Mouse (Mus musculus): Measurements from ENCODE around the gene Samd4b. TPM values are rescaled to one million over a fixed set of nuclear protein-coding genes. Genes with fewer than 3 reads are reported as not detected.

Samd4b gene
- 14.6 and 20.1 TPM in 2 replicates for polyA plus RNA-seq (2015; fragmentation: Nextera tagmentation; extraction: Ambion mirVana)

DNA sequence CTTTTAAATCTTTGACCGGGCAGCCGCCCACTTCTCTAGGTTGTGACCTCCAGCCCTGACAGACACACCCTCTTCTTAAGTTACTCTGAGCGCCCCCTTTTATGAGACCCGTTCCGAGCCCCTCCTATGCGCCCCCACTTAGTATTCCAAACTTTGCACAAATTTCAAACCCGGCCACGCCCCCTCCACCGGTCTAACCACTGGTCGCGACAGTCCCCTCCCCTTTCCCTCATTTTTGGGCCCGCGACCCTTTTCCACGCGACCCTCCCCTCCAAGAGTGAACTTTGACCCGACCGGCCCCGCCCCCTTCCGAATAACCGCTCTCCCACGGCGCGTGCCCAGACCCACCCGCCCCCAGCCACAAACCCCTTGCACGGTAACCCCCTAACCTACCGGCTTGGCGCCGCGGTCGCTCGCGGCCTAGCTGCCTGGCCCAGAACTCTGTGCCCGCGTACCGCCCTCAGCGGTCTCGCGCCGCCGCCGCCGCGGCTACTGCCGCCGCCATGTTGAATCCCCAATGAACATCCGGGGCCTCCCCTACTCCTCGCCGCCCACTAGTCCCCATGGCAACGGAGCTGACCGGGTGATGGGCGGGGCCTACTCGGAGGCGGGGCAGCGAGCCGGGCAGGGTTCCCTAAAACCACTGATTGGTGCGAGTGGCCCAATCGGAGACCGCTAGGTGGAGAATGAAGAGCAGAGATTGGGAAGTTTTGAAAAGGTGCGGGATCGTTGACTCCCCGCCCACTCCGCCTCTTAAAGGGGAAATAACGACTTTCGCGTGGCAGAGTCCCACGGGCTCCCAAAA is at the start of gene Samd4b, which contains the start of gene Pak4:
Gene Samd4b (minus strand): TSS at position 503 of the 805 bp plus-strand sequence.
Gene Pak4 (minus strand): TSS at position 544 of the 805 bp plus-strand sequence.

DNA sequence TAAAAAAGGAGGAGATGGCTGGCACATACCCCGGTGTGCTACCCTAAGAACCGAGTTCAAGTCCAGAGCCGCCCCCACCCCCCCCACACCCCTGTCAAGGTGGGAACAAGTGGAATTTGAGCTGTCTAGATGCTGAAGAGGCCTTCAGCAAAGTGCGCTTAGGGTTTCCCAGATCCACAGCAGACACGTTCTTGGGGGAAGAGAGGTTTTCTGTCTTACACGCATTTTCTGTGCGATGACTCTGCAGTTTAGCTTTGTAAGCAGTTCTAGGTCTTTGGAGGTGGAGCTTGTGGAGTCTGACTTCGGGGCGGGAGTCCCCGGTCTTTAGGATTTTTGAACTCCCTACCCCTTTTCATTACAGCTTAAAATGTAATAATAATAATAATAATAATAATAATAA is 33.1 kb upstream of the Samd4b start, which contains the start of gene Acp7:
Gene Acp7 (minus strand): TSS at position 260 of the 400 bp plus-strand sequence.

DNA sequence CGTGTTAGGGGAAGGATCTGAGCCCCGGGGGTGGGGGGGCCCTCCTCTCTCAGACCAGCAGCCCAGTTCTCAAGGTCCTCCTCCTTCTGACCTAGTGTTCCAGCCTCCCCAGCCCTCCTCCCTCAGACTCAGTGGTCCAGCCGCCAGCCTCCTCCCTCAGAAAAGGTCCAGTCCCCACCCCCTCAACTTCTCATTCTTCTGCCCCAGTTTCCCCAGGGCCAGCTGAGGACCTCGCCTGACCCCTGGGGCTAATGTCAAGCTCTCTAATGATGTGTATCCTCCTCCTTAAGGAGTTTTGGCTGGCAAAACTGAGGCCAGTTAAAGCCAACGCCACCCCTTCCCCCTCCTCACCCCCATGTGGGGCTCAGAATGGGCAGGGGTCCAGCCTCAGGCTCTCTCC is 50.8 kb downstream of the Samd4b start, which contains the start of gene Nccrp1:
Gene Nccrp1 (minus strand): TSS at position 101 of the 400 bp plus-strand sequence.

DNA sequence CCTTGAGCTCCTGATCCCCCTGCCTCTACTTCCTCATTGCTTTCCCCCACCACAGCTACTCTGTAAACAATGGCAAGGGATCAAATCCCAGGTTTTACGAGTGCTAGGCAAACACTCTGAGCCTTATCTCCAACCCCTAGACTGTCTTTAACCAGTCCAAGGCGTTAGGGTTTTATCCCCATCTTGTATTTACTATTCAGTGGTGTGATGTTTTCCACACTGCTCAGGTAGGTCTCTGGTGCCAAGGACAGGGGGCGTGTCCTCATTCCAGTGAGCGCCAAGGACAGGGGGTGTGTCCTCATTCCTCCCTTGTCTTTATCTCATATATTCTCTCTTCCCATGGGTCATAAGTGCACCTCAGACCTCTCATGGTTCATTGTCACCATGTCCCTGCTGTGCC is 57.4 kb downstream of the Samd4b start, which contains the start of gene Sycn:
Gene Sycn (plus strand): TSS at position 360 of the 400 bp plus-strand sequence.

DNA sequence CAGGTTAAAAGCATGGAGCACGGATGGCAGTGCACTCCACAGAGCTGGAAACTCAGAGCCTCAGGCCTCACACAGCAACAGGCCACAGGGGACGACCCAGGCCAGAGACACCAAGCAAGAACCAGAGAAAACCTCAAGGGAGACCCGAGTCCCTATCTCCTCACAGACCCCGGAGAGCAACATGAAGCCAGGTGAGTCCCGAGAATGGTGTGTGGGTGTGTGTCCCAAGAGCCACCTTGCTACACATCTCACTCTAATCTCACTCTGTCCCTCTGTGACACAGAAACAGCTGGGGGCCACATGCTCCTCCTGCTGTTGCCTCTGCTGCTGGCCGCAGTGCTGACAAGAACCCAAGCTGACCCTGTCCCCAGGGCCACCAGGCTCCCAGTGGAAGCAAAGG is 75.4 kb downstream of the Samd4b start, which contains the start of gene Ifnl3:
Gene Ifnl3 (plus strand): TSS at position 301 of the 400 bp plus-strand sequence.

DNA sequence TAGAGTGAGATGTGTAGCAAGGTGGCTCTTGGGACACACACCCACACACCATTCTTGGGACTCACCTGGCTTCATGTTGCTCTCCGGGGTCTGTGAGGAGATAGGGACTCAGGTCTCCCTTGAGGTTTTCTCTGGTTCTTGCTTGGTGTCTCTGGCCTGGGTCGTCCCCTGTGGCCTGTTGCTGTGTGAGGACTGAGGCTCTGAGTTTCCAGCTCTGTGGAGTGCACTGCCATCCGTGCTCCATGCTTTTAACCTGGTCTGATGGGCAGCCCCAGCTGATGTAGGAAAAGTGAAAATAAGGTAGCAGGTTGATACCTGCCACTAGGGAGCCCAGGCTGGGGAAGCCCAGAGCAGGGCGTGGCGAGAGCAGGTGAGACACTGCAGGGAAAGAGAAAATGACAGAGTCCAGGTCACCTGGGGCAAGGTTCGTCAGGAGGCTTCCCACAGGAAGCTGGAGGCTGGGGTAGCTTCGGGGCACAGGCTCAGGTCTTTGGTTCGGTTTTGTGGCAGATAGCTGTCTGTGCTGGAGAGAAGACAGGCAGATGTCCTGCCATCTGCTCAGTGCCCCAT is 87.5 kb downstream of the Samd4b start, which contains the start of gene Ifnl2:
Gene Ifnl2 (minus strand): TSS at position 51 of the 570 bp plus-strand sequence.

DNA sequence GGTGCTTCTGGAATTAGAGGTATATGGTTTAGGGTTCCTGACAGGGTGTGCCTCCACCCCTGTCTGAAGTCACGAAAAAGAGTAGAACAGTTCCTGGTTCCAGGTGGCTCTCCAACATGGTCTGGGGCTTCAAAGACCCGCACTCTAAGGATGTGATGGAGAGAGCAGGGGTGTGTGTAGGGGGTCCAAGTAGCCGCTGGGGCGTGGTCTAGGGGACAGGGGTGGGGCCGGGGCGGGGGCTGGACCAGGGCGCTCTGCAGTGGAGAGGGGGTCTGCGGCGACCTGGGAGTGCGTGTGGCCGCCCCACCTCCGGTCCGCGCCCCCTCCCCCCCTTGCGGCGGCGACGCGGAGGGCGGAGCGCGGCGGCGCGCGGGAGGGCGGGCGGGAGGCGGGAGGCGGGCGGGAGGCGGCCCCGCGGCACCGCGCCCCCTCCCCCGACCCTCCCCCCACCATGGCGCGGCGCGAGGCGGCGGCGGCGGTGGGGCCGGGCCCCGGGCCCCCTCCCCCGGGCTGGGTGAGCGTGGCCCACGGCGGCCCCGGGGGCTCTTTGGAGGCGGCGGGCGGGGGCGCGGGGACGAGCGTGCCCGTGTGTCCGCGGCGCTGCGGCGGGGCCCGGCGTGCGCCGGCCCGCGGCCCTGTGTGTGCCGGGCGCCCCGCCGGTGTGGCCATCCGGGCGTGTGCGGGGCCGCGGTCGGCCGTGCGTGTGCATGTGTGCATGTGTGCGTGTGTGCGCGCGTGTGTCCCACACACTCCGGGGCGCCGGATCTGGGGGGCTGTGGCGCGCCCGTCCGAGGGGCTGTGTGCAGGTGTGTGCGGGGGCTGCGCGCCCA is 146.2 kb downstream of the Samd4b start, which contains the start of gene Lrfn1:
Gene Lrfn1 (plus strand): TSS at position 450 of the 830 bp plus-strand sequence.

DNA sequence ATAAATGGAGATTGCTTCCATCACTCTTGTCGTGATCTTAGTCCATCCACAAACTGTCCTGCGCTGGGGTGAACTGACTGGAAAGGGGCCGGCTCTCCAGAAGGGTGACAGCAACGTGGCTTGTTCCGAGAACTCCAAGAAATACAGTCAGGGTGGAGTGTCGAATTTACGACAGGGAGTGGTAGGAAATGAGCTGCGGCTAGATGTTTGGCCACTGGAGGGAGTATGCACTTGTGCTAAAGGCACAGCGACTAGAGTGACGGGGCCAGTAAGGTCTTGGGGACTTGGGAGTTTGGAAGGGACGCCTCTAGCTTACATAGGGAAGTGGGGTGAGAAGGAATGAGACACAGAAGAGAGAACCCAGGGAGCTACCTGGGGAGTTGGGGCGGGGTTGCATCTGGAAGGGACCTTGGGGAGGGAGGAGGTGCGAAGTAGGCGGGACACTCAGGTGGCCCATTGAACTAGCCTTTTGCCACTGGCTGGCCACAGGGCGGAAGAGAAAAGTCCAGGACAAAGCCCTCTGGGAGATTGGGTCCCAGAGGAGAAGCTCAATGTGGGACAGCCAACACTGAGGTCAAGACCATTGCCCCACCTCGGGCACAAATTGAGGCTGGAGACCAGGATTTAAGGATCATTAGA is 160.9 kb downstream of the Samd4b start, which contains the start of gene Gmfg:
Gene Gmfg (plus strand): TSS at position 516 of the 639 bp plus-strand sequence.

DNA sequence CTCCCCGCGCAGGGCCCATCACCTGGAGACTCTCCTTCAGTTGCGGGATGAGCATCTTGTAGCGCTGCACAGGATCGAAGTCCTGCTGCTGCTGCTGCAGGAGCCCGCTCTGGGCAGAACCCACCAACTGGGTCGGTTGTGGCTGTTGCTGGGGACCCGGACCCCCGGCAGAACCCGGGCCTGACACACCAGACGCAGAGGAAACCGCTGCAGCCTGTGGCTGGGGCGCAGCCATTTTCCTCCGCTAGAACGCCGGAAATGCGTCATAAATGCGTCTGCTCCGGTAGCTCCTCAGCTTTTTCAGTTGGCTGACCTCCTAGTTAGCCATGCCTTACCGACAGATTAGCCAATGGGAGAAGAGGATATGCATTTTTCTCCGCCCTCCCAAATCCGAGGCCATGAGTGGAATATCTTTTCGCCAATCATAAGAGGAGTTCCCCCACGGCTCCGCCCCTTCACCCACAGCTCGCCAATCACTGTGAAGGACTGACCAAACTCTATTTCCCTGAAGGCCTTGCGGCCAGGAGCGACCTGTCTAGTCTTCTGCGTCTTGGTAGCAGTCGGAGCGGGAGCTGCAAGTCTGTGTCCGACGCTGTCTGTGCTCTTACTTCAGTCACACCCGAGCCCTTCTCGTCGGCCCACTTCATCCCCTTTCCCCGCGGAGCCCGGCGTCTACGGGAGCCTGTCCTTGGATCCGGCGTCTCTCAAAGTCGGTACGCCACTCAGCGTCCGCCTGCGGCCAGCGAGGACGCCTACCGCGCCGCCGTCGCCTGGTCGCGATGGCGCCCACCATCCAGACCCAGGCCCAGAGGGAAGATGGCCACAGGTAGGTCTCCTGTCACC is 205.3 kb downstream of the Samd4b start, which contains the start of the genes Med29 and Paf1:
Gene Med29 (minus strand): TSS at position 280 of the 843 bp plus-strand sequence.
Gene Paf1 (plus strand): TSS at position 523 of the 843 bp plus-strand sequence.

DNA sequence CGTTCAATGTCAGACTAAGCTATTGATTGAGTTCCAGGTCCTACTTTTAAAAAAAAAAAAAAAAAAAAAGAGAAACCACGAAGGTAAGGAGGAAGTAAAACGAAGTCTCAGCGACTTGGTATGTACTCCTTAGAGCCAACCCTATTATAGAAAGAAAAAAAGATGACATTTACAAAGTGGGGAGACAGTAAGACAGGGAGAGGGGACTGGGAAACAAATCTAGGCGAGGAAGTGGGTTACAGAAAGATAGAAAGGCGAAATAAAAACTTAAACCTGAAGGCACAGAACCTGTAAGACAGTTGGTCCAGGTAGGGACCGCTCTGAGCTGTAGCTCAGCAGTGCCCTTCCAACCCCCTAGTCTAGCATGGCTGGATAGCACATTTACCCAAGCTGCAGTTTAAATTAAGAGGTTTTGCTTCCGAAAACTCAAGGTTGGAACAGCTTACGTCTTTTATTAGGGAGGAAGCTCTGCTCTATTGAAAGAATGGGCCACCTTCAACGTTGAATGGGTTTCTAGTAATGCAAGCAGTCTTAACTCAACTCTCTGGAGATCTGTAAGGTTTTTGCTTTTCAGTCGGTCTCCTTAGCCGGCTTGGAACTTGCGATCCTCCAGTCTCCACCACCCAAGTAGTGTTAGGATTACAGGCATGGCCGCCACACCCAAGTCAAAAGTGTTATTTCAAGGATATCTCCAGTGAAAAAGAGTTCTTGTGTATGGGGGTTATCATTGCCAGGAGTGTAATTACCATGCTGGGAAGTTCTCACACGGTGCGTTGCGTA is 217.5 kb downstream of the Samd4b start, which contains the start of gene Zfp36:
Gene Zfp36 (minus strand): TSS at position 17 of the 780 bp plus-strand sequence.

DNA sequence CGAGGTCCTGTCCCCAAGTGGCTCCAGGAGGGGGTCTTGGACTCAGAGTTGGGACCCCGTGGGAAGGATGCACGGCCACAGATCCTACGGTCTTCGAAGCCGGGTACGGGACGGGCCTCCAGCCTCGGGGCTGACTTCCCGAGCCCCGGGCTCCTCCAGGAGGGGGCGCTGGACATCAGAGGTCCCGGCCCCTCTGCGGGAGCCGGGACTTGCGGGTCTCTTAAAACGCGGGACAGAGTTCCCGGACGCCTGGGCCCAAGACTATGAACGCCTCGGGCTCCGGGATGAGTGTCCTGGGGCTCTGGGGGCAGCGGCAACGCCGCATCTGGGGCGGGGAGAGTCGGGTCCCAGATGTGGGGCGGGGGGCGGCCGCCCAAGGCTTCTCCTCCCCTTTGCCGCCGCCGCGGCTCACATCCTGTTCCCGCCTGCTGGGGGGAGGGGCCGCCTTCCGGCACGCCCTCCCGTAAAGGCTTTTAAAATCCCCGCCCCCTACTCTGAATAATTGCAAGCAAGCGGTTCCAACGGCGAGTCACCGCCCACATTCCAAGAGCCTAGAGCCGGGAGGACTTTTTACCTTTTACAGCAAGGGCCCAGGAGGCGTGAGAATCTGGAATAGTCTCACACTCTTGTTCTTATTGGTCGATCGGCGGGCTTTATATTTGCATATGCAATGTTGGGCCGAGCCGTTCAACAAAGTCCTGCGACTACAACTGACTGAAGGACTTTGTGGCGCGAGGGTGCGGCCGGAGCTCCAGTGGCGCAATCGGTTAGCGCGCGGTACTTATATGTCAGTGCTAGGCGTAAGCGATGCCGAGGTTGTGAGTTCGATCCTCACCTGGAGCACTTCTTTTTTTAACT is 225.5 kb downstream of the Samd4b start, which contains the start of gene Plekhg2:
Gene Plekhg2 (minus strand): TSS at position 349 of the 858 bp plus-strand sequence.

DNA sequence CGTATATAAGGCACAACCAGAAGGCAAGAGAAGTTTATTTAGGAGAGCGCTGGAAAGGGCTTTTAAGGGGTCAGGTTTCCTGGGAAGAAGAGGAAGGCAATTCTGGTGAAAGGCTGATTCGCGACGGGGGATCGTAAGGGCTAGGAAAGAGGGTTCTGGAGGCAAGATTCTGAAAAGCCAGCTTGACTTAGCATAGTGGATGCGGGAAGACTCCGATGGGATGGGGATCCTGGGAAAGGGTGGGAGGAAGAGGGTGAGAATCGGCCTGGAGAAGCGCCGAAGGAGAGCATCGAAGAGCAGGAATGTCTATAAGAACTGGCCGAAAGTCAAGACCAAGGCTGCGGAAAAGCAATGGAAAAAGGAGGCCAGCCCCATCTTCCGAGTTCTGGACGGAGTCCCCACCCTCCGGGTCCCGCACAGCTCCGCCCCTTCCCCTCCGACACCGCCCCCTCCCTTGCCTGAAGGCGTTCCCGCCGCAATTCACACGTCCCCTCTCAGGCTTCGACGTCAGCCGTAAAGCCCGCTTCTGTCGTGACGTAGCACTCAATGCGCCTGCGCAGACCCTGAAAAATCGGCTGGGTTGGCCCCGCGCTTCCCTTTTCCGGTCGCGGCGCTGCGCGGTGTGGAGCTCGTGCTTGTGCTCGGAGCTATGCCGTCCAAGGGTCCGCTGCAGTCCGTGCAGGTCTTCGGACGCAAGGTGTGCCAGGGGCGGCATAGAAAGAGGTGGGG is 247.6 kb downstream of the Samd4b start, which contains the start of gene Rps16:
Gene Rps16 (plus strand): TSS at position 498 of the 729 bp plus-strand sequence.

Small RNAs within 50 kb of the gene (microRNA-seq; reads per million reads assigned to microRNA genes)
- not detected for gene Mir7049

Other genes with a start within 250 kb of the Samd4b start
- 718 and 753 TPM in 2 replicates for gene Rps16, start 247.5 kb downstream of the Samd4b start, polyA plus RNA-seq (2015; fragmentation: Nextera tagmentation; extraction: Ambion mirVana)
- gene Plekhg2, start 225.5 kb downstream of the Samd4b start, polyA plus RNA-seq (2015; fragmentation: Nextera tagmentation; extraction: Ambion mirVana), result 47.1 and 61.8 TPM in 2 replicates
- 49.3 and 49.5 TPM in 2 replicates for gene Zfp36, start 217.9 kb downstream of the Samd4b start, polyA plus RNA-seq (2015; fragmentation: Nextera tagmentation; extraction: Ambion mirVana)
- 31.0 and 32.3 TPM in 2 replicates for gene Med29, start 205.4 kb downstream of the Samd4b start, polyA plus RNA-seq (2015; fragmentation: Nextera tagmentation; extraction: Ambion mirVana)
- 59.8 and 81.5 TPM in 2 replicates for gene Paf1, start 205.2 kb downstream of the Samd4b start, polyA plus RNA-seq (2015; fragmentation: Nextera tagmentation; extraction: Ambion mirVana)
- gene Gmfg, start 160.7 kb downstream of the Samd4b start, polyA plus RNA-seq (2015; fragmentation: Nextera tagmentation; extraction: Ambion mirVana), result 15.1 and 21.8 TPM in 2 replicates
- 1.3 and 1.4 TPM in 2 replicates for gene Lrfn1, start 146.2 kb downstream of the Samd4b start, polyA plus RNA-seq (2015; fragmentation: Nextera tagmentation; extraction: Ambion mirVana)
- not detected in 2 replicates for gene Ifnl2, start 87.7 kb downstream of the Samd4b start, polyA plus RNA-seq (2015; fragmentation: Nextera tagmentation; extraction: Ambion mirVana)
- not detected in 2 replicates for gene Ifnl3, start 75.3 kb downstream of the Samd4b start, polyA plus RNA-seq (2015; fragmentation: Nextera tagmentation; extraction: Ambion mirVana)
- not detected in 2 replicates for gene Sycn, start 57.3 kb downstream of the Samd4b start, polyA plus RNA-seq (2015; fragmentation: Nextera tagmentation; extraction: Ambion mirVana)
- gene Nccrp1, start 50.9 kb downstream of the Samd4b start, polyA plus RNA-seq (2015; fragmentation: Nextera tagmentation; extraction: Ambion mirVana), result 0.24 and 0.51 TPM in 2 replicates
- 24.3 and 28.8 TPM in 2 replicates for gene Pak4, start within 50 bp of the Samd4b start, polyA plus RNA-seq (2015; fragmentation: Nextera tagmentation; extraction: Ambion mirVana)
- not detected in 2 replicates for gene Acp7, start 33.2 kb upstream of the Samd4b start, polyA plus RNA-seq (2015; fragmentation: Nextera tagmentation; extraction: Ambion mirVana)
- gene Fbxo27, start 94.7 kb upstream of the Samd4b start, polyA plus RNA-seq (2015; fragmentation: Nextera tagmentation; extraction: Ambion mirVana), result 3.7 and 4.4 TPM in 2 replicates
- gene Fbxo17, start 118.7 kb upstream of the Samd4b start, polyA plus RNA-seq (2015; fragmentation: Nextera tagmentation; extraction: Ambion mirVana), result 8.5 and 9.1 TPM in 2 replicates
- gene Mrps12, start 143.7 kb upstream of the Samd4b start, polyA plus RNA-seq (2015; fragmentation: Nextera tagmentation; extraction: Ambion mirVana), result 105 and 106 TPM in 2 replicates
- gene Sars2, start 143.8 kb upstream of the Samd4b start, polyA plus RNA-seq (2015; fragmentation: Nextera tagmentation; extraction: Ambion mirVana), result 10.5 and 11.5 TPM in 2 replicates
- not detected in 2 replicates for gene Ccer2, start 158.0 kb upstream of the Samd4b start, polyA plus RNA-seq (2015; fragmentation: Nextera tagmentation; extraction: Ambion mirVana)
- gene Sirt2, start 168.6 kb upstream of the Samd4b start, polyA plus RNA-seq (2015; fragmentation: Nextera tagmentation; extraction: Ambion mirVana), result 48.3 and 50.9 TPM in 2 replicates
- gene Nfkbib, start 169.4 kb upstream of the Samd4b start, polyA plus RNA-seq (2015; fragmentation: Nextera tagmentation; extraction: Ambion mirVana), result 27.8 and 29.3 TPM in 2 replicates
- 2.5 and 5.0 TPM in 2 replicates for gene Rinl, start 190.8 kb upstream of the Samd4b start, polyA plus RNA-seq (2015; fragmentation: Nextera tagmentation; extraction: Ambion mirVana)
- 146 and 168 TPM in 2 replicates for gene Hnrnpl, start 210.4 kb upstream of the Samd4b start, polyA plus RNA-seq (2015; fragmentation: Nextera tagmentation; extraction: Ambion mirVana)
- 269 and 271 TPM in 2 replicates for gene Ech1, start 227.1 kb upstream of the Samd4b start, polyA plus RNA-seq (2015; fragmentation: Nextera tagmentation; extraction: Ambion mirVana)
- gene Lgals4, start 235.7 kb upstream of the Samd4b start, polyA plus RNA-seq (2015; fragmentation: Nextera tagmentation; extraction: Ambion mirVana), result 8.3 and 10.2 TPM in 2 replicates